Mouse (Mus musculus): ENCODE data around the gene Rnf5. TPM values are rescaled to one million over a fixed set of nuclear protein-coding genes. Genes with fewer than 3 reads are reported as not detected.

Gene Rnf5
- polyA plus RNA-seq, 1 experiment from 2014 or later = 175 TPM

DNA sequence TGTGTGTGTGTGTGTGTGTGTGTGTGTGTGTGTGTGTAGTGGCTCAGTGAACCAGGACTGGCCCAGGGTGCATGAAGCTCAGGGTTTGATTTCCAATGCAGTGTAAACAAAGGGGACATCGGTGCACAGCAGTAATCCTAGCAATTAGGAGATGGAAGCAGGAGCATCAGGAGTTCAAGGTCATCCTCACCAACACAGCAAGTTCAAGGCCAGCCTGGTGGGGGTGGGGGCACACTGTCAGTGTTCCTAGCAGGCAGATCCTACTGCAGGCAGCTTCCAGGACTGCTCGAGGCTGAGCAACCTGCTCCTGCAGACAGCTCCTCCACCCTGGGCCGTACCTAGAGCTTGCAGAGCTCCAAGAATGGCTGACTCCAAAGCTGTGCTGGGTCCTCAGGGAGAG lies 40.9 kb downstream of the Rnf5 start:
- H3K27ac ChIP-seq (ENCODE audit: low read depth, low read length) = no peak overlapping the region
- DNase-seq (ENCODE audit: low spot score) (no peak), ATAC-seq (ENCODE audit: low FRiP score) (no peak)
- 87% methylated on average over 3 of the region's 3 CpGs for WGBS
- no peaks in the 10 kb centered on the region for H3K9me3 ChIP-seq (ENCODE audit: control insufficient read depth, low read length)
- peaks cover 3% of the 10 kb centered on the region; the same call in 1 of the 2 replicates for H3K4me1 ChIP-seq (replicated peaks; ENCODE audit: control insufficient read depth, insufficient read depth, low read length)
- no peaks in the 10 kb centered on the region for H3K36me3 ChIP-seq (ENCODE audit: control insufficient read depth, insufficient read depth, low read length)
- H3K4me2 ChIP-seq (replicated peaks; ENCODE audit: low read depth, low read length) = no peak overlapping the region
- H3K9ac ChIP-seq (ENCODE audit: low read depth, low read length) = no peak overlapping the region
- 0 out of 2 replicates have a peak, but pooled peaks cover 2% of the 10 kb centered on the region for H3K27me3 ChIP-seq (ENCODE audit: control insufficient read depth, insufficient read depth, low read length)
- no peak overlapping the region for H3K4me3 ChIP-seq (ENCODE audit: low read depth, low read length)

DNA sequence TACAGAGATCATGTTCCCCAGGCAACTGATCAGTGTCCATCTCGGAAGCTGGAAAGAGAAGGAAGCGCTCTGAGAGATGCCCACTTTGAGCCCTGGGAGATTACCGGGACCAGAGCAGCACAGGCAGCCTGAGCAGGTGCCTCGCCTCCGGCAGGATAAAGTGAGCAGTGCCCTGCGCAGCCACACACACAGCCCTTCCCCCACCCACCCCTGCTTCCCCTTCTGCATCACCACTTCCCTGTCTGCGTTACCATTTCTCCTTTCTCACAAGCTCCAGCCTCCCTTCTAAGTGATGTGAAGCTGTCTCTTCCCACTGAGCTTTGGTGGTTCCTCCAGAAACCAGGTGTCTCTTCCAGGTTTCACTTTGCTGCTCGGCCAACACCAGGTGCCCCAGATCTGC lies 42.3 kb downstream of the Rnf5 start:
- Histone ChIP-seq H3K4me2 (replicated peaks; ENCODE audit: low read depth, low read length) (no peak overlapping the region), H3K4me3 (ENCODE audit: low read depth, low read length) (no peak overlapping the region), H3K36me3 (ENCODE audit: control insufficient read depth, insufficient read depth, low read length) (no peaks in the 10 kb centered on the region), H3K27ac (ENCODE audit: low read depth, low read length) (no peak overlapping the region), H3K9me3 (ENCODE audit: control insufficient read depth, low read length) (no peaks in the 10 kb centered on the region), H3K9ac (ENCODE audit: low read depth, low read length) (no peak overlapping the region), H3K27me3 (ENCODE audit: control insufficient read depth, insufficient read depth, low read length) (0 out of 2 replicates have a peak, but pooled peaks cover 2% of the 10 kb centered on the region), H3K4me1 (replicated peaks; ENCODE audit: control insufficient read depth, insufficient read depth, low read length) (peaks cover 3% of the 10 kb centered on the region; the same call in 1 of the 2 replicates)
- WGBS = 60% methylated on average over 8 of the region's 8 CpGs
- DNase-seq (ENCODE audit: low spot score) = no peak
- ATAC-seq (ENCODE audit: low FRiP score) = no peak

DNA sequence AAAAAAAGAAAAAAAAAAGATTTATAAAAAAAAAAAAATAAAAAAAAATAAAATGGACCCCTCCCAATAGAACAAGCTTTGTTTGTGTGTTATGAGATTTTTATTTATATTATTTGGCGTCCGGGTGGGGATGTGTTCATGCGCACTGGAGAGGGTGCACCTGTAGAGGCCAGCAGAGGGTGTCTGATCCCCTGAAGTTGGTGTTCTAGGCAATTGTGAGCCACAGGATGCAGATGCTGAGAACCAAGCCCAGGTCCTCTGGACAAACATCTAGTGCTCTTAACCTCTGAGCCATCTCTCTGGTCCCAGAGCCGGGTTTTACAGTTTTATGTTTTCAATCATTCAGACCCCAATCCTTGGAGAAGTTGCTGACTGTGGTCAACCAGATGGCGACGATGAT lies 43.1 kb downstream of the Rnf5 start:
- Histone ChIP-seq H3K36me3 (ENCODE audit: control insufficient read depth, insufficient read depth, low read length) (no peaks in the 10 kb centered on the region), H3K27me3 (ENCODE audit: control insufficient read depth, insufficient read depth, low read length) (0 out of 2 replicates have a peak, but pooled peaks cover 2% of the 10 kb centered on the region), H3K4me2 (replicated peaks; ENCODE audit: low read depth, low read length) (no peak overlapping the region), H3K27ac (ENCODE audit: low read depth, low read length) (no peak overlapping the region), H3K4me1 (replicated peaks; ENCODE audit: control insufficient read depth, insufficient read depth, low read length) (peaks cover 3% of the 10 kb centered on the region; the same call in 1 of the 2 replicates), H3K9me3 (ENCODE audit: control insufficient read depth, low read length) (no peaks in the 10 kb centered on the region), H3K4me3 (ENCODE audit: low read depth, low read length) (no peak overlapping the region), H3K9ac (ENCODE audit: low read depth, low read length) (no peak overlapping the region)
- DNase-seq (ENCODE audit: low spot score) (no peak), ATAC-seq (ENCODE audit: low FRiP score) (no peak)
- 88% methylated on average over 6 of the region's 6 CpGs for WGBS

DNA sequence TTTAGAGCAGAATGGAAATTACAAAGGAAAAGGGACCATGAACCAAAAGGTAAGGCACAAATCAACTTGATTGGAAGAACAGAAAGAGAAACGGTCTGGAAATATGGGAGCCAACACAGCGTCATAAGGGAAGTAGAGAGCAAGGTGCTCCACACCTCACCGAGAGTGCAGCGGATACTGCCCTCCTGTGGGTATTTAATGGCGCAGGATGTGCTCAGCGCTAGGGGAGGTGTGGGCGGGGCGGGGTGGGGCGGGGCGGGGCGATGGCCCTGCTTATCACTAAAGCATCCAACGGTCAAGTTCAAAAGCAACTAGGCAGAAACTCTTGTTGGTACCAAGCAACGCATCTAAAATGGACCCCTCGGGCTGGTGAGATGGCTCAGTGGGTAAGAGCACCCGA lies 43.6 kb downstream of the Rnf5 start:
- Histone ChIP-seq H3K27ac (ENCODE audit: low read depth, low read length) (no peak overlapping the region), H3K4me2 (replicated peaks; ENCODE audit: low read depth, low read length) (no peak overlapping the region), H3K4me3 (ENCODE audit: low read depth, low read length) (no peak overlapping the region), H3K4me1 (replicated peaks; ENCODE audit: control insufficient read depth, insufficient read depth, low read length) (peaks cover 3% of the 10 kb centered on the region; the same call in 1 of the 2 replicates), H3K9ac (ENCODE audit: low read depth, low read length) (no peak overlapping the region), H3K27me3 (ENCODE audit: control insufficient read depth, insufficient read depth, low read length) (0 out of 2 replicates have a peak, but pooled peaks cover 2% of the 10 kb centered on the region), H3K36me3 (ENCODE audit: control insufficient read depth, insufficient read depth, low read length) (no peaks in the 10 kb centered on the region), H3K9me3 (ENCODE audit: control insufficient read depth, low read length) (no peaks in the 10 kb centered on the region)
- no peak for ATAC-seq (ENCODE audit: low FRiP score)
- WGBS = 27% methylated on average over 15 of the region's 15 CpGs
- DNase-seq (ENCODE audit: low spot score) = no peak

DNA sequence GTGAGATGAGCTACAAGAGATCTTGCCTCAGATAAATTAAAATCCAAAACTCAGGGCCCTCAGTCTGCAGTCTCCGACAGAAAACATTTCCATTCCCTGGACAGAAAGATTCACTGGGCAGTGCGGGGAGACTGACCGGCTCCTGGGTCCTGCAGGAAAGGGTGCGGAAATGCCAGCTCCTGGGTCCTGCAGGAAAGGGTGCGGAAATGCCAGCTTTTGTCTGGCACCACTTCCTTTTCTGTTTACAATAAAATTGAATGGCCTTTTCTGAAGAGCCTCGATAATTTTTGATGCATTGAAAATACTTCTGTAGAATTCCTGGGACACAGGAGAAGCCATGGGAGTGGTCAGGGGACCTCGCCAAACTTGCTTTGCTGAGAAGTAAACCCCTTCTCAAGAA lies 44.4 kb downstream of the Rnf5 start:
- Histone ChIP-seq H3K27ac (ENCODE audit: low read depth, low read length) (no peak overlapping the region), H3K4me3 (ENCODE audit: low read depth, low read length) (no peak overlapping the region), H3K9me3 (ENCODE audit: control insufficient read depth, low read length) (no peaks in the 10 kb centered on the region), H3K4me1 (replicated peaks; ENCODE audit: control insufficient read depth, insufficient read depth, low read length) (peaks cover under 1% of the 10 kb centered on the region; the same call in 1 of the 2 replicates), H3K36me3 (ENCODE audit: control insufficient read depth, insufficient read depth, low read length) (no peaks in the 10 kb centered on the region), H3K4me2 (replicated peaks; ENCODE audit: low read depth, low read length) (no peak overlapping the region), H3K9ac (ENCODE audit: low read depth, low read length) (no peak overlapping the region), H3K27me3 (ENCODE audit: control insufficient read depth, insufficient read depth, low read length) (no peaks in the 10 kb centered on the region)
- DNase-seq (ENCODE audit: low spot score) (no peak), ATAC-seq (ENCODE audit: low FRiP score) (no peak)
- WGBS = 83% methylated on average over 7 of the region's 7 CpGs

DNA sequence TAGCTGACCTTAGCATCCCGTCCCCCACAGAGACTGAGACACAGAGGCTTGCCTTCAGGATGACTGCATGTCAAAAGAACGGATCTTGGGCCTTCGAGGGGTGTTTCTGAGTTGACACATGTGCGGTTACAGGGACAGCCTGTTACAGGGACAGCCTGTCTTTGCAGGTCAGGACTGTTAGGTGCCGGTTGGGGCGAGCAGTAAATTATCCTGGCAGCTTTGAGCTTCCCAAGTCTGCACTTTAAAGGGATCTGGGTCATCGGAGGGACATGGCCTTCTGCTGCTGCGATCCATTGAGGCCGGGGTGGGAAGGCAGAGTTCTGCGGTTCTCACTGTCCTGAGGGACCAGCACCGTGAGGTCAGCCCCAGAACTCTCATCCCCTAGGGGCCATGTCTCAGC lies 46.1 kb downstream of the Rnf5 start:
- DNase-seq (ENCODE audit: low spot score) (no peak), ATAC-seq (ENCODE audit: low FRiP score) (no peak)
- Histone ChIP-seq H3K36me3 (ENCODE audit: control insufficient read depth, insufficient read depth, low read length) (no peaks in the 10 kb centered on the region), H3K9ac (ENCODE audit: low read depth, low read length) (no peak overlapping the region), H3K9me3 (ENCODE audit: control insufficient read depth, low read length) (no peaks in the 10 kb centered on the region), H3K4me2 (replicated peaks; ENCODE audit: low read depth, low read length) (no peak overlapping the region), H3K4me3 (ENCODE audit: low read depth, low read length) (no peak overlapping the region), H3K27ac (ENCODE audit: low read depth, low read length) (no peak overlapping the region), H3K4me1 (replicated peaks; ENCODE audit: control insufficient read depth, insufficient read depth, low read length) (no peaks in the 10 kb centered on the region), H3K27me3 (ENCODE audit: control insufficient read depth, insufficient read depth, low read length) (no peaks in the 10 kb centered on the region)
- 78% methylated on average over 11 of the region's 11 CpGs for WGBS

DNA sequence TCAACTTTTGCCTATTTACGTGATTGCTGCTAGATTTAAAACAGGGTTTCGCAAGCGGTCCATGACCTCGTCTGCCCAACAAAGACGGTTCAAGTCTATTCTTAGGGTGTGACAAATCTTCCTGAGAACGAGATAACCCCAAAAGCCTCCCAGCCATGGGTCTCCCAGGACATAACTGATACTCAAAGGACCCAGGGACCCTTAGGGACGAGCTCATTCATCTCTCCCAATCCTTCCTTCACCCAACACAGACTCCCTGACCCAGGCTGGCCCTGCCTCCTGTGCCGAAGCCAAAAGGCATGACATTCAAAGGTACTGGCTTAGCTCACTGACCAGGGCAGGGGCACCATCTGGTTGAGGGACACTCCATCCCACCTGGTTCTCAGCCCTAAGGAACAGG lies 47.1 kb downstream of the Rnf5 start:
- Histone ChIP-seq H3K4me3 (ENCODE audit: low read depth, low read length) (no peak overlapping the region), H3K9ac (ENCODE audit: low read depth, low read length) (no peak overlapping the region), H3K27ac (ENCODE audit: low read depth, low read length) (no peak overlapping the region), H3K9me3 (ENCODE audit: control insufficient read depth, low read length) (no peaks in the 10 kb centered on the region), H3K36me3 (ENCODE audit: control insufficient read depth, insufficient read depth, low read length) (no peaks in the 10 kb centered on the region), H3K27me3 (ENCODE audit: control insufficient read depth, insufficient read depth, low read length) (no peaks in the 10 kb centered on the region), H3K4me2 (replicated peaks; ENCODE audit: low read depth, low read length) (no peak overlapping the region), H3K4me1 (replicated peaks; ENCODE audit: control insufficient read depth, insufficient read depth, low read length) (no peaks in the 10 kb centered on the region)
- WGBS = 86% methylated on average over 8 of the region's 8 CpGs
- DNase-seq (ENCODE audit: low spot score) = no peak
- no peak for ATAC-seq (ENCODE audit: low FRiP score)

DNA sequence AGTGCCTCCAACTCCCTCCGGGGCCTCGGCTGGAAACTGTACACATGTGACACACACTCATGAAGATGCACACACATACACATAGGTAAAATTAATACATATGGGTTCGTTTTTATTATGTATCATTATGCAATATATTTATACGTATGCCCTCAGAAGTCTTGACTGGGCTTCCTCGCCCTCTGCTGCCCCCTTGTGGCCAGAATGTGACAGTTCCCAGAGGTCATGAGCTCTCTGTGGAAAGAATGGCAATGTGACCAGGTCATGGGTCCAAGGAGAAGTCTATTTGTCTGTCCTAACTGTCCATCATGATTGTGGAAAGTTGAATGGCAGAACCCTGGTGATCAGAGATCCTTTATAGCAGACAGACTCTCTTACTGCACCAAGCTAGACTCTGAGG lies 48.0 kb downstream of the Rnf5 start:
- Histone ChIP-seq H3K36me3 (ENCODE audit: control insufficient read depth, insufficient read depth, low read length) (no peaks in the 10 kb centered on the region), H3K27me3 (ENCODE audit: control insufficient read depth, insufficient read depth, low read length) (no peaks in the 10 kb centered on the region), H3K4me1 (replicated peaks; ENCODE audit: control insufficient read depth, insufficient read depth, low read length) (no peaks in the 10 kb centered on the region), H3K9me3 (ENCODE audit: control insufficient read depth, low read length) (no peaks in the 10 kb centered on the region), H3K27ac (ENCODE audit: low read depth, low read length) (no peak overlapping the region), H3K9ac (ENCODE audit: low read depth, low read length) (no peak overlapping the region), H3K4me3 (ENCODE audit: low read depth, low read length) (no peak overlapping the region), H3K4me2 (replicated peaks; ENCODE audit: low read depth, low read length) (no peak overlapping the region)
- whole genome bisulfite sequencing = 27% methylated on average over 5 of the region's 5 CpGs
- ATAC-seq (ENCODE audit: low FRiP score) (no peak), DNase-seq (ENCODE audit: low spot score) (peak; percentile 82)

Data from hindbrain, embryonic 11.5 days (tissue).